Mouse (Mus musculus) T-cell, adult 66 days (primary cell): ENCODE results near the gene Trnt1. TPM values are rescaled to one million over a fixed set of nuclear protein-coding genes. Genes with fewer than 3 reads are reported as not detected.

Experiments
- total RNA-seq, 2 experiments: library from RNA; stranded (reverse); gene quantifications; 3 replicates in 1 of 2; 4 replicates in 1 of 2; pipeline ENCODE4 v1.2.4; 2023

The Trnt1 gene
- 10 to 100 TPM; 70.5 to 81.7 TPM for total RNA-seq

GRCm38 (mm10) chr6:106768640-106769289 lies at the start of gene Trnt1:
Gene Trnt1 (plus strand): TSS chr6:106769120.

DNA sequence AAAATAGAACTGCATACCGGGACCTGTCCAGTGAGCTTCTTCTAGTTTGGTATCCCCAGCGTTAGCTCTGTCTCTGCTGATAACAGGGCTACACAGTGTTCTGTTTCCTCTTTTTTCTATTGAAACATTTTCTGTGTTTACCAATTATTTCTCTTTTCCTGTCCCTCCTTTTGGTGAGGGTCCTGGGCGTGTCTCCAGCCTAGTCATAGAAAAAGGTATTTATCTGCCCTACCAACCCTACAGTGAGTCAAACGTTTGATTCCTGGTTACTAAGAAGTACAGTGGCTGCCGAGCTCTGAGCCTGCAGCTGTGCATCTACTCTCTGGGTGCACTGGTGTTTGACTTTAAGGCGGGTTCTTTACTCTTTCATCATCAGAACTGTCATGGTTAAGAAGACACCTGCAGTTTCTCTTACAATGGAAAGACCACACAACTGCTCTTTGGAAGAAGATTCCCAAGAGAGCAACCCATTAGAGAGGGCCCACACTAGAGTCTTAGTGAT lies 20.0 kb upstream of the Trnt1 start, which contains the start of gene Il5ra:
Il5ra (minus strand) TSS at position 151 of the 502 bp plus-strand sequence.

DNA sequence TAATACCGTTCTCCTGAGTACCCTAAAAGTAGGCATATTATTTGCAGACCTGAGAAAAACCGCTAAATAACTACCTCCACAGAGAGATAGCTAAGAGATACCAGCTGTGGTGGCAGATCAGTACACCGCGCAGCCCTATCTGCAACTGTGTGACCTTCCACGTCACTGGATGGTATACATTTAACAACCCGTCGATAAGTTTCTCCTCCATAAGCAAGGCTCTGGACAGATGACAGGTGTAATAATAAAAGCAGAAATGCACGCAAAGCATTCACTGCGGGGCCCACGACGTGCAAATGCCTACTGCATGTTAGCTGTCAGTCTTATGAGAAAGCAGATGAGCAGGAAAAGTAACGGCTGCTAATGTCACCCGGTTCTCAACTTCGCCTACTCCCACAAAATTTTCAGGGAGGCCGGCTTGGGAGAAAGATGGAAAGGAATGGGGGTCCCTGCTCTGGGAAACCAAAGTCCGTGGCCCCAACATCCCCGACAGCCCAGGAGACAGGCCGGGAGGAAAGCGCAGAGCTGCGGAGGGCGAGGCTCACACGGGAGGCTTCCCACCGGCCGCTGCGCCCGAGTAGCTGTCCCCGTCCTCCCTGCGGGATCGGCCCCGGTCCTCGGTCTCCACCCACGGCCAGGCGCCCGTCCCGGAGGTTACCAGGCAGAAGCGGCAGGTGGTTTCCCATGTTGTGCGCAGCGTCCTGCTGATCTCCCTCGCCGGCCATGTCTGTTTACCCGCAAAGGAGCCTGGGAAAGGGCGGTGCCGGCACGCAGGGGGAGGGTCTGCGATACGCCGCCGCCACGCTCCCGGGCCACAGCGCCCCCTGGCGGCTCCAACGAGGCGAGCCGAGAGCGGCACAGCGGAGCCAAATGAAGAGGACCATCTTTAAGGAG lies 30.7 kb downstream of the Trnt1 start, which contains the start of gene Crbn:
Crbn (minus strand) TSS at position 745 of the 894 bp plus-strand sequence.

Other genes with a start within 250 kb of the Trnt1 start
- not detected for gene Il5ra, start 20.1 kb upstream of the Trnt1 start, total RNA-seq
- 10 to 100 TPM; 80.0 to 91.3 TPM for gene Crbn, start 31.0 kb downstream of the Trnt1 start, total RNA-seq